Comparison of ENCODE assay signal across 20 mouse cellular contexts in the genomic region with DNA sequence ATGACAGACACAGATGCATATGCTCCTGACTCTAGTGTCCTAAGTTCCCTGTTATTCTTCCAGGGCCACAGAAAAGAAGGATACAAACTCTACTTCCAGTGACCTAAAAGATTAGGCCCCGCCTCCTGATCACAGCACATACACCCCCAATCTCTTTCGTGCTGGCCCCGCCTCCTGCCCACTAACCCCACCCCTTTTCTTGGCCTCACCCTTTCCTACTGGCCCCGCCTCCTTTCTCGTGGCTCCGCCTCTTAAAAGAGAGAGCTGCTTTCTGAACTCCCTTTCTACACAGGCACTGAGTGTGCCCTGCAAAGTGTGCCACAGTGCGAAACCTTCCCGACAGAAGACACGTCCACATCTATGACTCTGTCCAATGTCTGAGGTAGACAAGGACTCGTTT. TPM values are rescaled to one million over a fixed set of nuclear protein-coding genes. Genes with fewer than 3 reads are reported as not detected.
DNase-seq lines count a peak whose midpoint lies in the region; ATAC-seq and TF ChIP-seq lines count a peak whose summit lies in the region.
"Had no signal": no experiment of that assay in that cellular context is flagged by ENCODE, and none has a peak within 500 bp of the region (broad histone marks: within the 10 kb centered on the region; RNA-seq: fewer than 3 reads in every experiment).

No protein-coding gene starts in this region.

- no peak for TF ChIP-seq CTCF in thymus, adult 2 months (IDR thresholded peaks at IDR 0.05; ENCODE audit: borderline replicate concordance, control insufficient read depth, extremely low read depth, insufficient read depth, low read length, poor library complexity)

- no peaks in the 10 kb centered on the region for H3K4me1 ChIP-seq in kidney, embryonic 15.5 days
- peaks cover 13% of the 10 kb centered on the region for H3K4me1 ChIP-seq in thymus, adult 2 months (replicated peaks; ENCODE audit: control insufficient read depth, insufficient read depth, low read length)
- H3K4me1 ChIP-seq: embryonic facial prominence, embryonic 15.5 days; forebrain, embryonic 13.5 days had no signal

- TF ChIP-seq POLR2A in thymus, adult 2 months (IDR thresholded peaks at IDR 0.05; ENCODE audit: control insufficient read depth, extremely low read depth, insufficient read depth, low read length, poor library complexity): no peak

- intact Hi-C loops in left cerebral cortex, postnatal 36 days (cut with DNase I): no loop called here

- WGBS in kidney, embryonic 15.5 days: 66% methylated on average over 10 of the region's 10 CpGs
- WGBS in thymus, adult 2 months: 88% methylated on average over 10 of the region's 10 CpGs

- H3K27ac ChIP-seq in kidney, embryonic 15.5 days: no peak overlapping the region
- H3K27ac ChIP-seq in thymus, adult 2 months (ENCODE audit: control insufficient read depth, insufficient read depth, low read length): no peak overlapping the region
- H3K27ac ChIP-seq: embryonic facial prominence, embryonic 15.5 days; forebrain, embryonic 13.5 days; hindbrain, postnatal 0 days had no signal

- no peak for ATAC-seq in kidney, embryonic 15.5 days (replicated peaks; ENCODE audit: low FRiP score)
- ATAC-seq in erythroid progenitor cell, adult 5-6 weeks (replicated peaks; ENCODE audit: low FRiP score, poor library complexity, severe bottlenecking): 0 out of 2 replicates have a peak, but pooled peaks have one; percentile 33
- ATAC-seq in monocyte, adult 5-6 weeks (replicated peaks; ENCODE audit: insufficient number of reproducible peaks, low FRiP score, low TSS enrichment, poor library complexity, severe bottlenecking): no peak
- ATAC-seq: forebrain, embryonic 13.5 days; hindbrain, postnatal 0 days had no signal

- H3K4me3 ChIP-seq in kidney, embryonic 15.5 days (replicated peaks): no peak overlapping the region
- no peak overlapping the region for H3K4me3 ChIP-seq in thymus, adult 2 months (ENCODE audit: control insufficient read depth, insufficient read depth, low read length)
- H3K4me3 ChIP-seq: embryonic facial prominence, embryonic 15.5 days; forebrain, embryonic 13.5 days; myocyte had no signal

- H3K9ac ChIP-seq in kidney, embryonic 15.5 days: no peak overlapping the region
- H3K9ac ChIP-seq: embryonic facial prominence, embryonic 15.5 days; forebrain, embryonic 13.5 days had no signal

- H3K27me3 ChIP-seq in kidney, embryonic 15.5 days: 0 out of 2 replicates have a peak, but pooled peaks cover 5% of the 10 kb centered on the region
- no peaks in the 10 kb centered on the region for H3K27me3 ChIP-seq in thymus, adult 2 months (ENCODE audit: control insufficient read depth, insufficient read depth, low read length)
- H3K27me3 ChIP-seq: embryonic facial prominence, embryonic 15.5 days; forebrain, embryonic 13.5 days had no signal

- peak; percentile 22 for DNase-seq in kidney, postnatal 10 days
- DNase-seq in thymus, postnatal 25 days: peak; percentile 9
- no peak for DNase-seq in thymus, adult 2 months
- DNase-seq in right cerebral cortex, postnatal 14 days: no peak
- DNase-seq in left cerebral cortex, postnatal 36 days (ENCODE audit: low spot score in 2 of 2): no peak
- DNase-seq: adrenal gland, adult 2 months; cerebellum, postnatal 25 days; heart, adult 18-20 months; kidney, adult 9 months; layer of hippocampus, adult 9-11 months; right cerebral cortex, postnatal 25 days had no signal

- no peaks in the 10 kb centered on the region for H3K9me3 ChIP-seq in kidney, embryonic 15.5 days (replicated peaks)
- H3K9me3 ChIP-seq: embryonic facial prominence, embryonic 15.5 days; forebrain, embryonic 13.5 days had no signal

- H3K36me3 ChIP-seq in kidney, embryonic 15.5 days: no peaks in the 10 kb centered on the region
- no peaks in the 10 kb centered on the region for H3K36me3 ChIP-seq in thymus, adult 2 months (ENCODE audit: control insufficient read depth, insufficient read depth, low read length)
- H3K36me3 ChIP-seq: embryonic facial prominence, embryonic 15.5 days had no signal

- no peak overlapping the region for H3K4me2 ChIP-seq in kidney, embryonic 15.5 days
- H3K4me2 ChIP-seq: embryonic facial prominence, embryonic 15.5 days; forebrain, embryonic 13.5 days had no signal

RNA-seq across cellular contexts. Expression of gene Prlh, which starts 7.7 kb away (rescaled TPM):
- polyA plus RNA-seq in kidney, embryonic 15.5 days (2015; fragmentation: Nextera tagmentation; extraction: Ambion mirVana): not detected in 2 replicates
- not detected in 2 replicates for polyA plus RNA-seq in thymus, adult 2 months (2012; rRNA removed)
- not detected in 2 replicates for total RNA-seq in erythroid progenitor cell, adult 5-6 weeks (2015; ENCODE audit: low replicate concordance)
- not detected in 2 replicates for total RNA-seq in erythroid progenitor cell, adult 5-6 weeks (2017; ENCODE audit: low replicate concordance)
- not detected in 3 replicates for total RNA-seq in monocyte, adult 5-6 weeks (2017)
- total RNA-seq in left cerebral cortex, postnatal 36 days (2021): not detected
- total RNA-seq: adrenal gland, adult 2 months; heart, adult 18-20 months; hindbrain, postnatal 0 days; left cerebral cortex, postnatal 25 days had no signal
- polyA plus RNA-seq: adrenal gland, adult 2 months; embryonic facial prominence, embryonic 15.5 days; forebrain, embryonic 13.5 days; heart, postnatal 0 days; myocyte had no signal

RNA-seq across cellular contexts. Expression of gene Rab17, which starts 24.3 kb away (rescaled TPM):
- 8.3 and 9.6 TPM in 2 replicates for polyA plus RNA-seq in kidney, embryonic 15.5 days (2015; fragmentation: Nextera tagmentation; extraction: Ambion mirVana)
- 0.85 and 0.94 TPM in 2 replicates for polyA plus RNA-seq in thymus, adult 2 months (2012; rRNA removed)
- not detected in 2 replicates for total RNA-seq in erythroid progenitor cell, adult 5-6 weeks (2015; ENCODE audit: low replicate concordance)
- not detected in 2 replicates for total RNA-seq in erythroid progenitor cell, adult 5-6 weeks (2017; ENCODE audit: low replicate concordance)
- not detected in 3 replicates for total RNA-seq in monocyte, adult 5-6 weeks (2017)
- total RNA-seq in left cerebral cortex, postnatal 36 days (2021): not detected
- total RNA-seq: hindbrain, postnatal 0 days had no signal
- polyA plus RNA-seq: forebrain, embryonic 13.5 days; hindbrain, postnatal 0 days; myocyte had no signal

RNA-seq across cellular contexts. Expression of gene Mlph, which starts 30.3 kb away (rescaled TPM):
- polyA plus RNA-seq in kidney, embryonic 15.5 days (2015; fragmentation: Nextera tagmentation; extraction: Ambion mirVana): 0.38 and 0.48 TPM in 2 replicates
- 1.4 and 2.0 TPM in 2 replicates for polyA plus RNA-seq in thymus, adult 2 months (2012; rRNA removed)
- total RNA-seq in erythroid progenitor cell, adult 5-6 weeks (2015; ENCODE audit: low replicate concordance): not detected in 2 replicates
- not detected in 2 replicates for total RNA-seq in erythroid progenitor cell, adult 5-6 weeks (2017; ENCODE audit: low replicate concordance)
- not detected in 3 replicates for total RNA-seq in monocyte, adult 5-6 weeks (2017)
- 1 to 10 TPM in 1 of 2 experiments, under 1 TPM in 1; 0.69 to 1.1 TPM for total RNA-seq in left cerebral cortex, postnatal 36 days (2021)

RNA-seq across cellular contexts. Expression of gene Lrrfip1, which starts 53.4 kb away (rescaled TPM):
- polyA plus RNA-seq in kidney, embryonic 15.5 days (2015; fragmentation: Nextera tagmentation; extraction: Ambion mirVana): 42.6 and 43.9 TPM in 2 replicates
- polyA plus RNA-seq in thymus, adult 2 months (2012; rRNA removed): 24.1 and 31.8 TPM in 2 replicates
- 21.0 and 28.1 TPM in 2 replicates for total RNA-seq in erythroid progenitor cell, adult 5-6 weeks (2015; ENCODE audit: low replicate concordance)
- total RNA-seq in erythroid progenitor cell, adult 5-6 weeks (2017; ENCODE audit: low replicate concordance): 17.1 and 22.1 TPM in 2 replicates
- 527 to 604 TPM (median 547 TPM) in 3 replicates for total RNA-seq in monocyte, adult 5-6 weeks (2017)
- total RNA-seq in left cerebral cortex, postnatal 36 days (2021): 10 to 100 TPM; 56.6 to 78.7 TPM

Comparison
In these comparisons a context has a peak if more than half of its experiments do, and no peak if none do; other contexts are left out.
1. DNase-seq: peak in kidney, postnatal 10 days (single experiment) and thymus, postnatal 25 days (single experiment); none in thymus, adult 2 months (single experiment), right cerebral cortex, postnatal 14 days (single experiment) and left cerebral cortex, postnatal 36 days (0 of 2).